Mouse (Mus musculus) cerebellum, adult 2 months (tissue): ENCODE data around the gene Rimbp2.

Experiments
- CTCF ChIP-seq: fragments of 200-500 bp; IDR thresholded peaks from 2 replicates; pipeline ENCODE4 v1.5.1; 2011; ENCODE audit warnings: low read depth, mild to moderate bottlenecking, control low read depth, low read length, moderate library complexity, borderline replicate concordance; ENCODE audit not compliant: insufficient read depth
- POLR2A ChIP-seq: fragments of 200-500 bp; IDR thresholded peaks from 2 replicates; pipeline ENCODE4 v1.6.1; 2011; ENCODE audit warnings: low read length, control low read depth, borderline replicate concordance; ENCODE audit not compliant: insufficient read depth

GRCm38 (mm10) chr5:128904113-128904512 is 49.2 kb downstream of the Rimbp2 start:
- no peak for TF ChIP-seq CTCF
- no peak for TF ChIP-seq POLR2A
